Mouse (Mus musculus): ENCODE data around the gene Gucy2f. TPM values are rescaled to one million over a fixed set of nuclear protein-coding genes. Genes with fewer than 3 reads are reported as not detected.
A peak's percentile ranks its signal among the peaks of the same experiment; 100 is the strongest.
"Not testable (repeated sequence)": the region's sequence is repeated elsewhere in the genome, so short reads cannot be mapped to it uniquely, and the experiment has no call there.

Gucy2f gene
- under 1 TPM; 0.51 to 0.61 TPM for total RNA-seq (2021)
- long read RNA-seq, experiment 1 = 0 reads
- long read RNA-seq, experiment 2 = 0 reads

- no peak for DNase-seq (ENCODE audit: low spot score in 2 of 2)
- intact Hi-C loops (cut with DNase I) = no loop called here
Observed at GRCm38 (mm10) chrX:142196831-142197230, at the start of gene Gucy2f. Gene Gucy2f, minus strand, starts transcription at chrX:142196931.

GRCm38 (mm10) chrX:142245682-142246327, 49.1 kb upstream of the Gucy2f start:
- DNase-seq (ENCODE audit: low spot score in 2 of 2) = no peak
- intact Hi-C loops (cut with DNase I) = no loop called here

GRCm38 (mm10) chrX:142237101-142237500, 40.4 kb upstream of the Gucy2f start:
- no peak for DNase-seq (ENCODE audit: low spot score in 2 of 2)
- intact Hi-C loops (cut with DNase I) = loop anchor here (5.0 kb wide), 1 partner anchor 75 kb away; no protein-coding TSS in a partner anchor

- intact Hi-C loops (cut with DNase I) = loop anchor here (5.0 kb wide), 1 partner anchor 76 kb away; no protein-coding TSS in a partner anchor
- DNase-seq (ENCODE audit: low spot score in 2 of 2) = not testable (repeated sequence)
Observed at GRCm38 (mm10) chrX:142236146-142236545, 39.4 kb upstream of the Gucy2f start.

- peak in 1 of 2 experiments; percentile 1 for DNase-seq (ENCODE audit: low spot score in 2 of 2)
- intact Hi-C loops (cut with DNase I) = no loop called here
Observed at GRCm38 (mm10) chrX:142228769-142229158, 32.0 kb upstream of the Gucy2f start.

- peak; percentile 66 for DNase-seq (ENCODE audit: low spot score in 2 of 2)
- intact Hi-C loops (cut with DNase I) = no loop called here
Observed at GRCm38 (mm10) chrX:142228055-142228768, 31.5 kb upstream of the Gucy2f start.

GRCm38 (mm10) chrX:142227398-142228054, 30.8 kb upstream of the Gucy2f start:
- DNase-seq (ENCODE audit: low spot score in 2 of 2) = peak; percentile 2 to 13
- intact Hi-C loops (cut with DNase I) = no loop called here

GRCm38 (mm10) chrX:142226542-142226941, 29.8 kb upstream of the Gucy2f start, which contains the start of gene Nxt2:
Gene Nxt2, plus strand, starts transcription at chrX:142226770.
- intact Hi-C loops (cut with DNase I) = no loop called here
- DNase-seq (ENCODE audit: low spot score in 2 of 2) = no peak

GRCm38 (mm10) chrX:142200295-142200694, 3.6 kb upstream of the Gucy2f start:
- intact Hi-C loops (cut with DNase I) = loop anchor here (1.0 kb wide), 1 partner anchor 114 kb away; no protein-coding TSS in a partner anchor
- peak; percentile 54 to 62 for DNase-seq (ENCODE audit: low spot score in 2 of 2)

GRCm38 (mm10) chrX:142195551-142195950, 1.2 kb downstream of the Gucy2f start:
- no peak for DNase-seq (ENCODE audit: low spot score in 2 of 2)
- intact Hi-C loops (cut with DNase I) = no loop called here

GRCm38 (mm10) chrX:142194420-142194819, 2.3 kb downstream of the Gucy2f start:
- intact Hi-C loops (cut with DNase I) = no loop called here
- DNase-seq (ENCODE audit: low spot score in 2 of 2) = peak in 1 of 2 experiments; percentile 11

GRCm38 (mm10) chrX:142190355-142190754, 6.4 kb downstream of the Gucy2f start:
- intact Hi-C loops (cut with DNase I) = no loop called here
- no peak for DNase-seq (ENCODE audit: low spot score in 2 of 2)

GRCm38 (mm10) chrX:142189023-142189703, 7.6 kb downstream of the Gucy2f start:
- intact Hi-C loops (cut with DNase I) = no loop called here
- DNase-seq (ENCODE audit: low spot score in 2 of 2) = peak; percentile 49 to 57

GRCm38 (mm10) chrX:142182026-142182425, 14.7 kb downstream of the Gucy2f start:
- intact Hi-C loops (cut with DNase I) = no loop called here
- no peak for DNase-seq (ENCODE audit: low spot score in 2 of 2)

GRCm38 (mm10) chrX:142176981-142177380, 19.8 kb downstream of the Gucy2f start:
- intact Hi-C loops (cut with DNase I) = no loop called here
- no peak for DNase-seq (ENCODE audit: low spot score in 2 of 2)

GRCm38 (mm10) chrX:142115779-142116178, 81.0 kb downstream of the Gucy2f start:
- intact Hi-C loops (cut with DNase I) = no loop called here
- DNase-seq (ENCODE audit: low spot score in 2 of 2) = no peak

GRCm38 (mm10) chrX:142111236-142111635, 85.5 kb downstream of the Gucy2f start:
- DNase-seq (ENCODE audit: low spot score in 2 of 2) = no peak
- intact Hi-C loops (cut with DNase I) = no loop called here

GRCm38 (mm10) chrX:142096904-142097303, 99.8 kb downstream of the Gucy2f start:
- DNase-seq (ENCODE audit: low spot score in 2 of 2) = peak; percentile 31 to 39
- intact Hi-C loops (cut with DNase I) = loop anchor here (10.0 kb wide), 1 partner anchor 502 kb away; no protein-coding TSS in a partner anchor

GRCm38 (mm10) chrX:142095579-142095978, 101.2 kb downstream of the Gucy2f start:
- intact Hi-C loops (cut with DNase I) = loop anchor here (10.0 kb wide), 1 partner anchor 501 kb away; no protein-coding TSS in a partner anchor
- DNase-seq (ENCODE audit: low spot score in 2 of 2) = peak; percentile 2 to 5

All from left cerebral cortex, postnatal 14 days (tissue).